Mouse (Mus musculus) brain, embryonic 14.5 days (tissue): ENCODE data around the gene Slc35b2.

Experiments
- CTCF ChIP-seq: fragments of 200-500 bp; IDR thresholded peaks from 2 replicates; pipeline ENCODE4 v1.5.1; 2012; ENCODE audit warnings: inconsistent platforms, mild to moderate bottlenecking, moderate library complexity, borderline replicate concordance; ENCODE audit not compliant: insufficient read depth, insufficient read length; ENCODE audit errors: extremely low read depth
- POLR2A ChIP-seq: fragments of 200-500 bp; IDR thresholded peaks from 2 replicates; pipeline ENCODE4 v1.6.1; 2012; ENCODE audit warnings: mild to moderate bottlenecking, inconsistent platforms, borderline replicate concordance; ENCODE audit not compliant: poor library complexity, insufficient read depth, insufficient read length, severe bottlenecking; ENCODE audit errors: extremely low read depth

GRCm38 (mm10) chr17:45589236-45589635, 25.6 kb downstream of the Slc35b2 start:
- TF ChIP-seq POLR2A (no peak), CTCF (no peak)
